Mouse (Mus musculus): ENCODE measurements at regions not wholly inside any gene's neighbourhood (a gene's known extent, or its start where the extent isn't known, plus 50 kb on each side); places are given as distances from the start of the nearest gene placed in this dataset.

- Histone ChIP-seq H3K27ac (replicated peaks) (no peak overlapping the region), H3K4me2 (no peak overlapping the region), H3K9ac (no peak overlapping the region), H3K4me3 (no peak overlapping the region), H3K36me3 (no peaks in the 10 kb centered on the region), H3K4me1 (no peaks in the 10 kb centered on the region), H3K9me3 (no peaks in the 10 kb centered on the region), H3K27me3 (replicated peaks) (no peaks in the 10 kb centered on the region)
- ATAC-seq (ENCODE audit: extremely low read depth, insufficient number of reproducible peaks, low FRiP score, low TSS enrichment): no peak
- WGBS: 75% methylated on average over 4 of the region's 4 CpGs
Observed at GRCm38 (mm10) chr5:47370184-47370583, 612.8 kb upstream of the Slit2 start.

- Histone ChIP-seq H3K36me3 (no peaks in the 10 kb centered on the region), H3K4me1 (no peaks in the 10 kb centered on the region), H3K9me3 (no peaks in the 10 kb centered on the region), H3K9ac (no peak overlapping the region), H3K4me2 (no peak overlapping the region), H3K27me3 (replicated peaks) (no peaks in the 10 kb centered on the region), H3K27ac (replicated peaks) (no peak overlapping the region), H3K4me3 (no peak overlapping the region)
- WGBS: 58% methylated on average over 1 of the region's 1 CpGs
- ATAC-seq (ENCODE audit: extremely low read depth, insufficient number of reproducible peaks, low FRiP score, low TSS enrichment): no peak
Observed at GRCm38 (mm10) chr5:47385930-47386329, 597.0 kb upstream of the Slit2 start.

DNA sequence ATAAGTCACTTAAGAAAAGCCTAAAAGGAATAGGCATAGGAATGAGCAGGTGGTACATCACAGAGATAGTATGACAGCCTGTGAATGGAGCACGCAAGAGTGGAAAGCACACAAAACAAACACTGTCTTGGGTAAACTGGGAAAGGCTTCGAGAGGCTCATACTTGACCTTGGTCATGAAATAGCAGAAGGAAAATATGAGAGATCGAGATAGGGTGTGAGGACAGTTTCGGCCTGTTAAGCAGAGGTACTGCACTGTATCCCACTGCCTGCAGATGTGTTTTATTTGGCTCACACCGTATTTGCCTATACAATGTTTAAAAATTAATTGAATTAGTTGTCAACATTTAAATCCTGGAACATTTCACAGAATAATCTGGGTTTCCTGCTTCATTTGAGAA, 596.2 kb upstream of the Slit2 start:
- Histone ChIP-seq H3K27ac (replicated peaks) (no peak overlapping the region), H3K4me2 (no peak overlapping the region), H3K4me1 (no peaks in the 10 kb centered on the region), H3K4me3 (no peak overlapping the region), H3K9ac (no peak overlapping the region), H3K9me3 (no peaks in the 10 kb centered on the region), H3K27me3 (replicated peaks) (no peaks in the 10 kb centered on the region), H3K36me3 (no peaks in the 10 kb centered on the region)
- no peak for ATAC-seq (ENCODE audit: extremely low read depth, insufficient number of reproducible peaks, low FRiP score, low TSS enrichment)
- WGBS: 54% methylated on average over 5 of the region's 5 CpGs

DNA sequence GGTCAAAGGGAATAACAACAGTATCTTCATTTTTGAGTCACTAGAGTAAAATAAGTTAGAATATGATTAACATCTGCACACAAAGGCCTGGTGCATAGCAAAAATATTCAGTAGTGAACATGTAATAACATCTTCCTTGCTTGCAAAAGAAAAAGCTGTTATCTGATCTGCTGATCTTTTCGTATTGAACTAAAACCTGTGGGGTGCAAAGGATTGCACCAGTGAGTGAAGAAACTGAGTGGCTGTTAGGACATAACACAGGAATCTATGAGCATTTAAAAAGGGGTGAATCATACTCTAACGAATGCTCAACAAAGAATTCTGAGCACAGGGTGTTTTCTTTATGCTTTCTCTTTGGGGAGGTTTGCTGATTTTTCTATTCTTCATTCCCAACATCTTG, 592.2 kb upstream of the Slit2 start:
- no peaks in the 10 kb centered on the region for H3K9me3 ChIP-seq
- no peak for ATAC-seq (ENCODE audit: extremely low read depth, insufficient number of reproducible peaks, low FRiP score, low TSS enrichment)
- no peaks in the 10 kb centered on the region for H3K36me3 ChIP-seq
- H3K9ac ChIP-seq: no peak overlapping the region
- H3K27me3 ChIP-seq (replicated peaks): no peaks in the 10 kb centered on the region
- no peak overlapping the region for H3K4me3 ChIP-seq
- H3K4me1 ChIP-seq: no peaks in the 10 kb centered on the region
- H3K27ac ChIP-seq (replicated peaks): no peak overlapping the region
- whole genome bisulfite sequencing: 73% methylated on average over 2 of the region's 2 CpGs
- no peak overlapping the region for H3K4me2 ChIP-seq

GRCm38 (mm10) chr5:47396874-47397273, 586.1 kb upstream of the Slit2 start:
- no peak for ATAC-seq (ENCODE audit: extremely low read depth, insufficient number of reproducible peaks, low FRiP score, low TSS enrichment)
- 69% methylated on average over 9 of the region's 9 CpGs for WGBS

GRCm38 (mm10) chr5:47421916-47422315, 561.0 kb upstream of the Slit2 start:
- Histone ChIP-seq H3K4me1 (no peaks in the 10 kb centered on the region), H3K9ac (no peak overlapping the region), H3K27me3 (replicated peaks) (no peaks in the 10 kb centered on the region), H3K36me3 (no peaks in the 10 kb centered on the region), H3K4me2 (no peak overlapping the region), H3K4me3 (no peak overlapping the region), H3K9me3 (no peaks in the 10 kb centered on the region), H3K27ac (replicated peaks) (no peak overlapping the region)
- 56% methylated on average over 2 of the region's 2 CpGs for WGBS
- ATAC-seq (ENCODE audit: extremely low read depth, insufficient number of reproducible peaks, low FRiP score, low TSS enrichment): no peak

More at GRCm38 (mm10) chr5:47396874-47397273, 586.1 kb upstream of the Slit2 start:
- Histone ChIP-seq H3K9me3 (no peaks in the 10 kb centered on the region), H3K9ac (no peak overlapping the region), H3K4me3 (no peak overlapping the region), H3K36me3 (no peaks in the 10 kb centered on the region), H3K27me3 (replicated peaks) (no peaks in the 10 kb centered on the region), H3K4me1 (no peaks in the 10 kb centered on the region), H3K4me2 (no peak overlapping the region), H3K27ac (replicated peaks) (no peak overlapping the region)

DNA sequence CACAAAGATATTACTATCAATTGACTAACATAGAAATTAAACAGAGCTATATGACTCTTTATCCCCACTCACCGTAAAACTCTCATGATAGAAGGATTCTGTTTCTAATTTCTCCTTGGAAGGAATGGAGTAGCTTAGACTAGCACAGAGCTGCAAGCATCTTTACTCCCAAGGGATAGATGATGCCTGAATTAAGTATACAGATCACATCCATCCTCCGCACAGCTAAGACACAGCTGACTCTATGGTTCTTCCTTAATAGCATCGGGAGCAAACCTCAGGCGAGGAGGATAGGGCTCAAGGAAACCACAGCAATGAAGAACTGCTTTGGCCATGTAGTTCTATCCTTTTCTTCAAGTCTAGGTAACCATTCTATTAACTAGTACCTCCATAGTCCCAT, 556.9 kb upstream of the Slit2 start:
- 84% methylated on average over 4 of the region's 4 CpGs for WGBS
- Histone ChIP-seq H3K9me3 (no peaks in the 10 kb centered on the region), H3K9ac (no peak overlapping the region), H3K36me3 (no peaks in the 10 kb centered on the region), H3K4me1 (no peaks in the 10 kb centered on the region), H3K4me2 (no peak overlapping the region), H3K27me3 (replicated peaks) (no peaks in the 10 kb centered on the region), H3K27ac (replicated peaks) (no peak overlapping the region), H3K4me3 (no peak overlapping the region)
- ATAC-seq (ENCODE audit: extremely low read depth, insufficient number of reproducible peaks, low FRiP score, low TSS enrichment): no peak

GRCm38 (mm10) chr5:47426467-47426866, 556.5 kb upstream of the Slit2 start:
- H3K4me2 ChIP-seq: no peak overlapping the region
- ATAC-seq (ENCODE audit: extremely low read depth, insufficient number of reproducible peaks, low FRiP score, low TSS enrichment): no peak
- no peaks in the 10 kb centered on the region for H3K9me3 ChIP-seq
- H3K4me3 ChIP-seq: no peak overlapping the region
- no peaks in the 10 kb centered on the region for H3K27me3 ChIP-seq (replicated peaks)
- H3K4me1 ChIP-seq: no peaks in the 10 kb centered on the region
- WGBS: 69% methylated on average over 6 of the region's 6 CpGs
- no peaks in the 10 kb centered on the region for H3K36me3 ChIP-seq
- H3K9ac ChIP-seq: no peak overlapping the region
- H3K27ac ChIP-seq (replicated peaks): no peak overlapping the region

DNA sequence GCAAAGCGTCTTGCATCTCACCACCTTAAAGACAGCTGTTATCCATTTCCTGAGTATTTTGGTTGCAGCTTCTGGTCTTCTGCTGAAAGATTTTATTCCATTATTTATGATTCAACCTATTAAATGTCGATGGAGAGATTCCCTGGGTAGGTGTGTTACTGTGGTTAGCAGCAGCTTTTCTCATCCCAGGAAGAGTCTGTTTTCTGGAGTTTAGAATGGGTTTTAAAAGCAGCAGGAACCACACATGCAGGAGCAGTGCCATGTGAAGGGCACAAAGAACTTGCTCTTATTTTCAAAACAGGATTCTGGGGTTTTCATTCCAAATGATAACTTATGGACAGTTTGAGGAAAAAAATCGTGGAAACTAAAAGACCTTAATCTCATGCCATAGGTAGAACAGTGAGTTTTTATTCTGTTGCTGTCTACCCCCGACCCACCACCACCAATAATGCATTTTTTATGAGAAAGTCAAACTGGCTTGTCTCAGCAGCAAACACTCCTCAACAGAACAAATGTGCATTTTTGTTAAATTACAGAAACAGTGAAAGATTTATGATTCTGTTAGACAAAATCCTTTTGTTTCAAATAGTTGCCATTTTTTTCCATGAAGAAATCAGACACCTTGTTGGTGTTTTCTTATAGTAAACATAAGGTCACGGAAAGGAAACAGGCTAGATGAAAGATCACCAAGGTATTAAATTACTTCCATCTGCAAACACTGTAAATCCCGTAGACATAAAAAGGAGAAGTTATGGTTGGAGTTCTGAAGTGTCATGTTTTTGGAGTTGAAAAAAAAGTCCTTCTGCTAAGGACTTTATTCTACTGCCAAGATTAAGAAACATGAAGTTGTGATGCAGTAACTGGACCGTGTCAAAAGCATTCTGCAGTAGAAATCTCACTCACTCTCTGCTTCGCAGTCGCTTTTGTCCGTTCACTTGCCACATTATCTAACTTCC, 553.4 kb upstream of the Slit2 start:
- no peak for ATAC-seq (ENCODE audit: extremely low read depth, insufficient number of reproducible peaks, low FRiP score, low TSS enrichment)
- Histone ChIP-seq H3K9ac (no peak overlapping the region), H3K4me1 (peaks cover 3% of the 10 kb centered on the region), H3K4me2 (no peak overlapping the region), H3K27me3 (replicated peaks) (no peaks in the 10 kb centered on the region), H3K4me3 (no peak overlapping the region), H3K9me3 (no peaks in the 10 kb centered on the region), H3K27ac (replicated peaks) (no peak overlapping the region), H3K36me3 (no peaks in the 10 kb centered on the region)
- WGBS: 62% methylated on average over 10 of the region's 10 CpGs

- Histone ChIP-seq H3K9me3 (no peaks in the 10 kb centered on the region), H3K27ac (replicated peaks) (no peak overlapping the region), H3K4me2 (no peak overlapping the region), H3K27me3 (replicated peaks) (no peaks in the 10 kb centered on the region), H3K36me3 (no peaks in the 10 kb centered on the region), H3K4me1 (peaks cover 3% of the 10 kb centered on the region), H3K4me3 (no peak overlapping the region), H3K9ac (no peak overlapping the region)
- no peak for ATAC-seq (ENCODE audit: extremely low read depth, insufficient number of reproducible peaks, low FRiP score, low TSS enrichment)
- 38% methylated on average over 5 of the region's 5 CpGs for WGBS
Observed at GRCm38 (mm10) chr5:47431599-47432328, 551.2 kb upstream of the Slit2 start.

- peaks cover 7% of the 10 kb centered on the region for H3K4me1 ChIP-seq
- no peak overlapping the region for H3K4me3 ChIP-seq
- no peak overlapping the region for H3K27ac ChIP-seq (replicated peaks)
- H3K27me3 ChIP-seq (replicated peaks): no peaks in the 10 kb centered on the region
- no peaks in the 10 kb centered on the region for H3K9me3 ChIP-seq
- WGBS: 49% methylated on average over 3 of the region's 3 CpGs
- ATAC-seq (ENCODE audit: extremely low read depth, insufficient number of reproducible peaks, low FRiP score, low TSS enrichment): no peak
- H3K9ac ChIP-seq: no peak overlapping the region
- no peaks in the 10 kb centered on the region for H3K36me3 ChIP-seq
- H3K4me2 ChIP-seq: no peak overlapping the region
Observed at GRCm38 (mm10) chr5:47436455-47436854, 546.5 kb upstream of the Slit2 start.

Measured in heart, embryonic 13.5 days (tissue).